Mouse (Mus musculus) mature B cell (primary cell): ENCODE data around the gene Tomm34.

Experiments
- in situ Hi-C: fragments of 300-500 bp; cut with MboI; formaldehyde crosslinking; loops from 2 replicates; pipeline ENCODE4 v1.14.3; 2019

The Tomm34 gene

GRCm38 (mm10) chr2:164015304-164015703 is 55.7 kb downstream of the Tomm34 start:
- in situ Hi-C loops = no loop called here

GRCm38 (mm10) chr2:164010944-164011343 is 60.0 kb downstream of the Tomm34 start:
- in situ Hi-C loops = no loop called here

GRCm38 (mm10) chr2:164010496-164010895 is 60.5 kb downstream of the Tomm34 start:
- in situ Hi-C loops = no loop called here

- in situ Hi-C loops = no loop called here
Measured at GRCm38 (mm10) chr2:164009227-164009626, 61.7 kb downstream of the Tomm34 start.

GRCm38 (mm10) chr2:164007987-164008545 is 62.9 kb downstream of the Tomm34 start:
- in situ Hi-C loops = no loop called here

GRCm38 (mm10) chr2:164007547-164007946 is 63.4 kb downstream of the Tomm34 start:
- in situ Hi-C loops = no loop called here

GRCm38 (mm10) chr2:164006932-164007331 is 64.0 kb downstream of the Tomm34 start:
- in situ Hi-C loops = no loop called here

- in situ Hi-C loops = no loop called here
Measured at GRCm38 (mm10) chr2:164004503-164004902, 66.5 kb downstream of the Tomm34 start.
